Mouse (Mus musculus) forelimb bud, embryonic 11.5 days (tissue): ENCODE measurements around the gene 2310039H08Rik.

Source experiments
- DNase-seq: peaks from one replicate; pipeline ENCODE4 v3.0.0-alpha.2; 2012; ENCODE audit warnings: low read depth, low spot score

2310039H08Rik gene

DNA sequence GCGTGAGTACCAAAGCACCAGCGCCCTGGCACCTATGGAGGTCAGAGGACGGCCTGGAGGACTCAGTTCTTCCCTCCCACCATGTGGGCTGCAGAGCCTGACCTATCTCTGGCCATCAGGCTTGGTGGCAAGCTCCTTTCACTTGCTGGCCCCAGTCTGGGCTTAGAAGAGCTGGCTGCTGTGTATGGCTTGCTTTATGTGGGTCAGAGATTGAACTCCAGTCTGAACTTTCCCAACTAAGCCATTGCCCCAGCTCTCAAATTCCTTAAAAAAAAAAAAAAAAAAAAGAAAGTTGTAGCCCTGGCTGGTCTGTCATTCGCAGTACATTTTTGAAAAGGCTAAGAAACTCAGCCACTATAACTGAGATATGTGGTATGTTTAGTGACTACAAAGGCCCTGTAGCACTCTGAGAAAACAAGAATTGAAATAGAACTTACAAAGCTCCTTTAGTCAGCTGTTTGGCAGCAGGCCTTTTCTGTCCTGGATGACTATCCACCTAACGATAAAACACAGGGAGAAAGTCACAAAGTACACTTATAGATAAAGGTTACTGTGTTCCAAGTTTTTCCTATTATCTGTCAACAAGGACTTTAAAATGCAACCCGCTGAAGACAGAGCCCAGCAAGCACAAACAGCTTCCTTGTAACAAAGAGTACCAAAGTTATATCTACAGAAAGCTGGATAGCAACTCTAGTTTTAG lies 36.8 kb downstream of the 2310039H08Rik start:
- no peak for DNase-seq

DNA sequence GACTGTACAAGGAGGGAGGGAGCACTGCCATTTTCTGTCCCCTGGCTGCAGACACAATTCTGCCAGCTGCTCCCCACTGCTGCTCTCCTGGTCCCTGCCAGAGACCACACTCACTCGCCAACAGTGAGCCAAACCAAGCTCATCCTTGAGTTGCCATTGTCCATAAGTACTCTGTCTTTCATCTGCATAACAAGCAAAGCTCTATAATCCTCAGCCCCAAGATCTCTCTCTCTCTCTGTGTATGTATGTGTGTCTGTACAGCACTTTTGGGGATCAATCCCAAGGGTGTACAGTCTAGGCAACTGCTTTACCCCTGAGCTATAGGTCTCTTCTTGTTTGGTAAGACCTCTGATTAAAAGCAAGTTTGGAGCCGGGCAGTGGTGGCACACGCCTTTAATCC lies 38.2 kb downstream of the 2310039H08Rik start:
- no peak for DNase-seq

DNA sequence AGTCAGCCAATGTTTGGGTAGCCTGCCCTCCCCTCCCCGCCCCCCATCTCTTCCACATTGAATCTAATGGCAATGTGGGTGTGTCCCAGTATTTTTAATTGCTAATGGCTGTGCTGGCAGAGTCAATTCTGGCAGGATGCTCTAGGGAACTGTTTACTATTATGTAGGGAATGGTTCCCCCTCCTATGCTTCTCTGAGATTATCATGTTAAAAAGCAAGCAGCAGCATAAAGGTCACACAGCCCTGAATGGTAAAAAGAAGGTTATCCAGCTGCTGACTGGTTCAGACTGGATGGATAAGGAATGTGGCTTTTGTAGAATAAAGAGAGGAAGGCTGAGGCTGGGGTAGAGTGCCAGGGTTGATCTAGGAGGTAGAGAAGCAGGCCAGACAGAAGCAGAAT lies 40.0 kb downstream of the 2310039H08Rik start:
- DNase-seq: no peak

DNA sequence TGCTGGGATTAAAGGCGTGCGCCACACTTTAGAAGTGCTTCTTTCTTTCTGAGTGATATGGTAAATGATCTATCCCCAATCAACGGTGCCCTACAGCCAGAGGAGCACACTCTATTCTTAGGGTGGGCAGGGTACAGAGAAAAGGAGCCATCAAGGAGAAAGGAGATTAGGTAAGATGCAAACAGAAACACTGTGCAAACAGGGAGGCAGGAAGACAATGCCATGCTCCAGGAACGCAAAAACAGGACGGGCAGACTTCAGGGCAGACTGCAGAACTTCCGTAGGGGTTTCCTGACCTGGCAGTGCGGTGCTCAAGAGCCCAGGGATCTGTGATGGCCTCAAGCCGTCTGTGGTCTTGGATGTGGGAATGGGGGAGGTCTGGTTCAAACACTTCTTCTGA lies 41.2 kb downstream of the 2310039H08Rik start:
- no peak for DNase-seq

DNA sequence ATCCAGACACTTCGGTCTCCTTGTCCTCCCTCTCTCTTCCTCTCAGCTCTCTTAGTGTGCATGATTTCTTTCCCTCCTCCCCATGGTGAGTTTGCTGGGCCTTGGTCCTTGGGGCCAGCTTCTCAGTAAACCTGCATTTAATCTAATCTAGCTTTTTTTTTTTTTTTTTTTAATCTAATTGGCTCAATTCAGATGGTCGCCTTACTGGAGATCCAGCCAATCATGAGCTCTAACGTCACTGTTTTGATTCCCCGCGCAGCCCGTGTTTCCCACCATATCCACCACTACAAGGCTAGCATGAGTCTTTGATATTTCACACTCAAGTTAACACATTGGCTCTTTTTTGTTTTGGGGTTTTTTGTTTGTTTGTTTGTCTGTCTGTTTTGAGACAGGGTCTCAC lies 42.1 kb downstream of the 2310039H08Rik start:
- DNase-seq: no peak

DNA sequence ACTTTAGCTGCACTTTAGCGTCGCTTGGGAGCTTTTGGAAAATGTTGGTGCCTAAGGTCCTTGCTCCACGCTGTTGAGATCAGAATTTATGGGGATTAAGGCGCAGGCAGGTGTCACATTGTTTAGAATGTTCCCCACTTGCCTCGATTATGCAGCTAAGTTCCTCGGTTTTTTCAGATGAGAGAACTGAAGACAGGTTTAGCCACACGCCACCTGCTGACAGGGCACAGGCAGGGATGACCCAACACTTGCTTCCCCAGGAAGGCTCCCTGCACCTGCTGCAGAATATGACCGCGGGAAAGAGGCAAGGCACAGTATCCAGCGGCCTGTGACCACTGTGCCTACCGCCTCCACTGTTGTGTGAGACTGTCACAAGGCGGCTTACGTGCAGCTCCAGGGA lies 43.9 kb downstream of the 2310039H08Rik start:
- DNase-seq: no peak

DNA sequence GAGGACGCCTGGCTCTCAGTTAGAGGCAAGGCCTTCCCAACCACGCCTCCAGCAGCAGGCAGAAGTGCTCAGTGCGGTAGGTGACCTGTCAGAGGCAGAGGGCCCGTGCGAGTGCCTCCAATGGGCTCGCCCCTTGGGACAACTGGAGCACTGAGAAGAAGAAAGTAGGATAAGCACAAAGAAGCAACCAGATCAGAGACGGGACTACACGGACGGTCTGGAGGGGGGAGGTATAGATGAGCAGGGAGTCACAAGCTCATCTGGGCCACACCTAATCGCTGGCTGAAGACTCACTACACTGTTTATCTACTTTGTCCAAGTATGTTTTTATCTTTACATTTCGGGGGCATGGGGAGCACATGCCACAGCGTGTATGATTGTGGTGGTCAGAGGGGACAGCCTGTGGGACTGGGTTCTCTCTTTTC lies 45.3 kb downstream of the 2310039H08Rik start:
- DNase-seq: no peak

DNA sequence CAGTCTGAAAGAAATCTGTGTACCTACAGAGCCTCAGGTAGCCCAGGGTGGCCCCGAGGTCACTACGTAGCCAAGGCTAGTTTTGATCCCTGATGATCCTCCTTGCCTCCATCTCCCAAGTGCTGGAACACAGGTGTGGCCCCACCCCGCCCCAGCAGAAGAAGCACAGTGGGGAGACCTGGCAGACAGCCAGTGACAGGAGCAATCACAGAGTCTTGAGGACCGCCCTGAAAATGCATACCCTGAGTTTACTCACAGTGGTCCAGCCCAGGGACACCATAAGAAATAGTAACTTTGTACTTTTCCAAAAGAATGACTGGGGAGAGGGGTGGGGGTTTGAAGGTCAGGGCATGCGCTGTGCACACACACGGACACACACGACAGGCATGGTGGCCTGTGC lies 48.2 kb downstream of the 2310039H08Rik start:
- DNase-seq: no peak
